Mouse (Mus musculus): ENCODE results near the gene Knop1.
A peak's percentile ranks its signal among the peaks of the same experiment; 100 is the strongest.

The Knop1 gene

DNA sequence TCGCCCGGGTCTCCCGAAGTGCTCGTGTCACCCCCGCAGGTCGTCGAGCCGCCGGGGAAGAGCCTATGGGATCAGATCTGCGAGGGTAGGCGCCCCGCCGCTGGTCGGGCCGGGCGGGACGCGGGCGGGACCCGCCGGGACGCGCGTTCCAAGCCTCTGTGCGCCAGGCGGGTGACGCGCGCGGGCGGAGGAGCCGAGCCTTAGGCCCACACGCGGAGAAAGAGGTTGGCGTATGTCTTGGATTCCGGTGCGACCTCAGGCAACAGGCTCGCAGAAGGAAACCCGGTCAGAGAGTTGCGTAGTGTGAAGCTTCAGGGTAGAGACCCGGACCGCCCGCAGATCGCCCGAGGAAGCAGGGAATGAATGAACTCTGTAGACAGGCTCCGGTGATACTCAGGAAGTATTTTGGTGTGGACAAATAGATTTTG lies at the start of gene Knop1:
TSS of gene Knop1 (minus strand) at position 378 of the 428 bp plus-strand sequence.
- no peak for DNase-seq (ENCODE audit: low read depth, low spot score)

DNA sequence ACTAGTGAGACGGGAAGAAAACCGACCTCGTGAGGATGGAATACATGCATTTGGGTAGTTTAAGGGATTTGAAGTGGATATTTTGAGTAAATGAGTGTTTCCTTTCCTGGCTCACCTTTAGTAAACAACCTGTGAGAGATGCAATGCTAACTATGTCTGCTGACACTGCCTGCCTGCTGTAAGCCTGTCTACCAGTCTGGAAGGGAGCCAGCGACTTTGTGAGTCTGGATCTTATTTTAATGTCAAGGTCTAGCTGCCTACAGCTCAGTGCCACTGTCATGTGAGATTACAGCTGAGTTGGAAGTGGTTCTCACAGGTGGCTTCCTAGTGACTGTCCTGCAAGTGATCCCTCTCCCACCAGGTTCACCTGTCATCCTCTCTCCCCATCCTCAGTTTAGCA lies 48.5 kb upstream of the Knop1 start:
- DNase-seq (ENCODE audit: low read depth, low spot score) = no peak

- DNase-seq (ENCODE audit: low read depth, low spot score) = no peak
These were observed 47.8 kb upstream of the Knop1 start for GRCm38 (mm10) chr7:118903879-118904278.

- no peak for DNase-seq (ENCODE audit: low read depth, low spot score)
These were observed 46.9 kb upstream of the Knop1 start for GRCm38 (mm10) chr7:118902944-118903343.

DNA sequence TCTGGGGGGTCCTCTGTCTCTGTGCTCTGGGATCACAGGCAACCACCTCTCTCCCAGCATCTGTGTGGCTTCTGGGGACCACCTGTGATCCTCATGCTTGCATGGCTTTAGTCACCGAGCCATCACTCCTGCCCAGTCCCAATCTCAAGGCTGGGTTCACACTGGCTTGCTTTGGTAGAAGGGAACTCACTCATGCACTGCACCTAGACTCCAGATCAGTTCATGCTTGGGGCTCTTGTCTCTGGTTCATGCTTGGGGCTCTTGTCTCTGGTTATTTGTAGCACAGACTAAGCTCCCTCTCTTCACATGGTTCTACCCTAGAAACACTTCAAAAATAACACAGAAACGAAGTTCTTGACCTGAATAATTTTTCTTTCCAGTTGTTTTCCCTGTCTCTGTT lies 44.0 kb upstream of the Knop1 start:
- no peak for DNase-seq (ENCODE audit: low read depth, low spot score)

DNA sequence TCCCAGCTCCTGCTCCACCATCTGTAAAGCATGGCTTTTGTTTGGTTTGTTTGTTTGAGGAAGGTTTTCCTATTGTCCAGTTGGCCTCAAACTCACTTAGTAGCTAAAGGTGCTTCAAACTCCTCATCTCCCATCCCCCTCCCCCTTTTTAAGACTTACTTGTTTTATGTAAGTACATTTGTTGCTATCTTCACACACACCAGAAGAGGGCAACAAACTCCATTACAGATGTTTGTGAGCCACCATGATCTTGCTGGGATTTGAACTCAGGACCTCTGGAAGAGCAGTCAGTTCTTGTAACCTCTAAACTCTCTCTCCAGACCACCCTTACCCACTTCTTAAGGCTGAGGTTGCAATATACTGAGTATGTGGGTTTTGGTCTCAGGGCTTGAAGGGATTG lies 42.0 kb upstream of the Knop1 start:
- DNase-seq (ENCODE audit: low read depth, low spot score) = peak; percentile 27

DNA sequence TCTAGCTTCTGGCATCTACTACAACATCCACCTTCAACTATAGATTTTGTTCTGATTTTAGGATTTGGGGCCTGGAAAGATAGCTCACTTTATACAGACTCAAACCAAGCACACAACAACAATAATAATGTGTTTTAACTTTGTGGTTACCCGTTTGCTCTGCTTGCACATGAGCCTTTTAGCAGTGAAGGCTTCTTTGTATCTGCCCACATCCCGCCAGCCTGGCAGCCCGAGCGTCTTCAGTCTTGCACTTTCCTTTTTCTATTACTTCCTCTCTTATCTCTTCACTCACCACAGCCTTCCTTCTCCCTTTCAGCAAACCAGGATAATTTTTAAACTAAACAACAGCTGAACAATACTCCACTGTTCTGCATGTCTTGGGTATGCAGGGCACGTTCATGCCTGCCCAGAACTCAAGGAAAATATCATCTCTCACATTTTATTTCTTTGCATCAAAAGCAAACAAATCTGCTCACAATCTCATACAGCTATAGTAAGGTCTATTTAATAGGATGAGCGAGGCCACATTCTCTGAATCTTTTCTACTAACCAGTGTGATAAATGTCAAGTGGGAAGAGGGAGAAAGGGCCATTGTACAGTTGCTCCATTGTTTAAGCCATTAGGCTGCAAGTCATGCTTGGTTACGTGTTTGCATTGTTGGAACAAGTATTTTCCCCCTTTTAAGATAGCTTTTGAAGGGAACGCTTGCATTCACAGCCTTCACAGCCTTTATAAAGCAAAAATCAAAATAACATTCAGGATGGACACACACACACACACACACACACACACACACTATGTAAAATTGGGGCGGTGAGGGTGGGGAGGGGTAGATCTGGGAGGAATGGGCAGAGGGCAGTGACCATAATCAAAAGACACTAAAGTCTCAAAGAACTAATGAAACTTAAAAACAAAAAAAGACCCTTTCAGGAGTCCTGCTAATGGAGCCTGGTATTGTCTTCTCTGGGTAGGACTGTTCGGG lies 39.7 kb upstream of the Knop1 start:
- DNase-seq (ENCODE audit: low read depth, low spot score) = no peak

DNA sequence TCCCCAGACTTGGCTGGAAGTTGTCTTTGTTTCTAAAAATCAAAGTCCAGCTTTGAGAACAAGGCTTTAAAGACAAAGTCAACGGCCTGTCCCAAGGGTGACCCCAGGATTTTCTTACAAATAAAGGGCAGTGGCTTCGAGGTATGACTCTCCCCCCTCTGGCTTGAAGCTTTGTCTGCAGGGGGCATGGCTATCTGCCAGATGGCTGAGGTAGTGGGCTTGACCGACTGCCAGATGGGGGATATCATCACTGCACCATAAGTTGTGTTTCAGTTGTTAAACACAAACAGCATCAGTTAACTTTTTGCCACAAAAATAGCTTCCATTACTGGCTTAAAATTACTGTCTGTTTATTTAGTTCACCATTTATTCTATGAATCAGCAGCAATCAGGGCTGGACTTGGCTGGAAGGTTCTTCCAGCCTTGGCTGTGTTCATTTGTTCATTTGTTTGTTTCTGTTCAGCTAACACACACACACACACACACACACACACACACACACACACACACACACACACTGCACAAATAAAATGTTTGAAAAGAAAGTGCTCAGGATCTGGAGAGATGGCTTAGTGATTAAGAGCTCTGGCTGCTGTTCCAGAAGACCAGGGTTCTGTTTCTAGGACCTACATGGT lies 33.1 kb upstream of the Knop1 start:
- no peak for DNase-seq (ENCODE audit: low read depth, low spot score)

DNA sequence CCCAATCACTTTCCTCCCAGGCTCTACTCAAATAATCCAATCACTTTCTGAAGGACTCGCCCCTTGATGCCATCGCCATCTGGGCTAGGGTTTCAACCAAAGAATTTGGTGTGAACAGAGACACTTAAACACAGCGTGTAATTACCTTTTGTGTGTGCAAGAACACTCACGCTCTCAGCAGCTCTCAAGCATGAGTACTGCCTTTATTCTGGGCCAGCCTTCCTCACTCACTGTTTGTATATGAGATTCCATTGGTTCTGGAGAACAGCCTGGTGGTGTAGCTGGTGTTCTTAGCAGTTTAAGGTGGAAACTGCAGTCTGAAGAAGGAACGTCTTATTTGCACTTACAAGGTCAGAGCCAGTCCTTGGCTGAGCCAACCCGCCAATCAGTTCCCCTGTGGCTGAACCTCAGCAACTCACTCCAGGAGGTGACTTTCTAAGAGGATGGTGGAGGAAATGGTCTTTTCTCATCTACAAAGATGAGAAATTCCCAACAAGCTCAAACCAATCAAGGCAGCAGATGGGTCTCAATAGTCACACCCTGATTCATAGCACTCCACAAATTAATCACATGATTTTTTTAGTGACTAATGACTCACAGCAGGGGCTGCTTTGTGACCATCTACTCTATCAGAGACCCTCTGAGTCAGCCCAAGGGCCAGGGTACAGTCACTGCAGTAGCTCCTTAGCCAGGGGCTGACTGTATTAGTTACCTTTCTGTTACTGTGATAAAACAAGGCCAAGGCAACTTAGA lies 31.4 kb upstream of the Knop1 start:
- no peak for DNase-seq (ENCODE audit: low read depth, low spot score)

- DNase-seq (ENCODE audit: low read depth, low spot score) = no peak
These were observed 28.9 kb upstream of the Knop1 start for GRCm38 (mm10) chr7:118884969-118885368.

GRCm38 (mm10) chr7:118883957-118884356 lies 27.9 kb upstream of the Knop1 start:
- DNase-seq (ENCODE audit: low read depth, low spot score) = no peak

DNA sequence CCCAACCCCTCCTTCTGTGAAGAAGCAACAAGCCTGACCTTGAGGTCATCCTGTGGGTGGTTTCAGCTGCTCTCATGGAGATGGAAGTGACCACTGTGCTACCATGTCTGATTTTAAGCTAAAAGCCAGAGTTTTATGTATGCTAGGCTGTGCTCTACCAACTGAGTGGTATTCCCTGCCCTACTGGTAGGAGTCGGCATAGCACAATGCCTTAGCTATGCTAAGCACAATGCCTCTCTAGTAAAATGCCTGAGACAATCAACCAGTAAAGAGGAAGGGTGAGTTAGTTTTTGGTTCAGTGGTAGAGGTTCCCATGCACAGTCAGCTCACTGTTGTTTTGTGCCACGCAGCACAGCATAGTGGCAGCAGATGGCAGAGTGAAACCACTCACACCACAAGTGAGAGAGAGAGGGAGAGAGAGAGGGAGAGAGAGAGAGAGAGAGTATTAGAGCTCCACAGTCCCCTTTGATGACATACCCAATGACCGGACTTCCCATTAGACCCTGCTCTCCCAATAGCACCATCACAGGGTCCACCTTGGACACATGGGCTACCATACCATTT lies 23.5 kb upstream of the Knop1 start:
- DNase-seq (ENCODE audit: low read depth, low spot score) = no peak

DNA sequence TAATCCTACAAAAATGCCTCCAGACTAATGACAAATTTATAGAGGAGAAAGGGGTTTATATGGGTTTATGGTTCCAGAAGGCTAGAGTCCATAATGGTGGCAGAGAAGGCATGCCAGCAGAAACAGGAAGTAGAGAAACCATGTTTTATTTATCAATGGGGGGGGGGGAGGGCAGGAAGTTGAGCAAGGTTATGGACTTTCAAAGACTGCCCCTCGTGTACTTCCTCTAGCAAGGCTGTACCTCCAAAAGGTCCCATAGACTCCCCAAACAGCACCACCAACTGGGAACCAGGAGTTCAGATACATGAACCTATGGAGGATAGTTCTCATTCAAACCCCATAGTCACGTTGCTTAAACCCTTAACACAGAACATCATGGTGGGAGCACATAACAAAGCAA lies 9.3 kb upstream of the Knop1 start:
- DNase-seq (ENCODE audit: low read depth, low spot score) = no peak

DNA sequence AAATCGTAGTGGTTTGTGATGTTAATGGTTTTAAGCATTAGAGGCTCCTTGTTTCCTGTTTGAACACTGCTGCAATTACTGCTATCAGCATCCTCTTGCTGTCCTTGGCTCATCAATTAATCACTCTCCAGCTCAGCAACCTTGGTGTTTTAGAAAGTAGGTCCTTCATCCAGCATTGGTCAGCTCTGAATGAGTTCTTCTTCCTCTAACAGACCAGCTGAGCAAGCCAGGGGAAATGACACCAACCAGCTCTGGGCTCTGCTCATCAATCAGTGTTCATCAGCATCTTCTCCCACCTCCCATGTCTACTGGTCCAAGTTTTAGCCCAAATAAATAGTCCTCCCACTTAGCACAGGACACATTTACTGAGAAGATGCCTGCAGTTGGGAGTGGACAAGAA lies 2.6 kb upstream of the Knop1 start:
- DNase-seq (ENCODE audit: low read depth, low spot score) = no peak

DNA sequence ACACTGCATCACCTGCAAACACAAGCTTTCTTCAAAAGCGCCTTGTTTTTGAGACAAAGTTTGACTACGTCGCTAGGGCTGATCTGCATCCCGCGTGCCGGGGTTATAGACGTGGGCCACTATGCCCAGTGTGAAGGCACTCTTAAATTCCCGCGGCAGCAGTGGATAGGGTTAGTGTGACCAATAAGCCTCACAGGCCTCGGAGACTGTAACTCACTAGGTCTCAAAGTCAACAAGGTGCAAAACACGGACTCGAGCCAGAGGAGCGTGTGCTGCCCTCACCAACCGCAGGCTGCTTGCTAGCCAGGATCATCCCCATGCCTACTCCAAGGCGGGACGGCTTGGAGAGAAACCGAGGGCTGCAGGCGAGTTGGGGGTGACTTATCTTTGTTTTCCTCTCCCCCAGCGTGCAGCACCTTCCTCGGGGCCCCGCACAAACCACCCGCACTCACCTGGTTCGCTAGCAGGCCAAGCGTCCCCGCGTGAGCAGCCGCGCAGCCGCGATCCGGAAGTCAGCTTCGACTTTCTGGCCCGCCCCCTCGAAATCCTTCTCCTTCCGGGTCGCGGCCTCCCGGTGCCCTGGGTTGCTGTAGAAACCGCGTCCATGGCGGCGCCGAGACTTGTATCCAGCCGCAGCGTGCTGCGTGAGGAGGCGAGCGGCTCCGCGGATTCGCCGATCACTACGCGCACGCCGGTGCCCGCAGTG lies 730 bp downstream of the Knop1 start, which contains the start of gene Iqck:
TSS of gene Iqck (plus strand) at position 582 of the 706 bp plus-strand sequence.
- DNase-seq (ENCODE audit: low read depth, low spot score) = peak; percentile 73

- DNase-seq (ENCODE audit: low read depth, low spot score) = no peak
These were observed 1.4 kb downstream of the Knop1 start for GRCm38 (mm10) chr7:118854606-118855005.

- no peak for DNase-seq (ENCODE audit: low read depth, low spot score)
These were observed 3.4 kb downstream of the Knop1 start for GRCm38 (mm10) chr7:118852611-118853010.

DNA sequence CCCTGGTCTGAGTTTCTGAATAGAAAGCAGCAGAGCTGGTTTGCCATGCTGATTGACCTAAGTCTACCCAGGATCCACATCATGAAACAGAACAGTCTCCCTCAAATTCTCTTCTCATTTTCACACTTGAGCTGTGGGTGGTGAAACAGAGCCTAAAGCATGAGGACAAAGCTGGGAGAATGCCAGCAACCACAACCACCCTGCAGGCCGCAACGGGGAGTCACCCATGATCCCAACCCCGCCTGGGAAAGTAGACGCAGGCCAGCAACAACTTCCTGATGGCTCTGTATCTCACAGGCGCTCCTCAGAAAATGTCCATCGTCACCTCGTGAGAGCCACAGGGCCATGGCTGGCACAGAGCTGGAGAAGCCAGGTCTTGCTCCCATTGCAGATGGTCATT lies 4.5 kb downstream of the Knop1 start:
- DNase-seq (ENCODE audit: low read depth, low spot score) = no peak

GRCm38 (mm10) chr7:118850676-118851290 lies 5.3 kb downstream of the Knop1 start:
- peak; percentile 45 for DNase-seq (ENCODE audit: low read depth, low spot score)

DNA sequence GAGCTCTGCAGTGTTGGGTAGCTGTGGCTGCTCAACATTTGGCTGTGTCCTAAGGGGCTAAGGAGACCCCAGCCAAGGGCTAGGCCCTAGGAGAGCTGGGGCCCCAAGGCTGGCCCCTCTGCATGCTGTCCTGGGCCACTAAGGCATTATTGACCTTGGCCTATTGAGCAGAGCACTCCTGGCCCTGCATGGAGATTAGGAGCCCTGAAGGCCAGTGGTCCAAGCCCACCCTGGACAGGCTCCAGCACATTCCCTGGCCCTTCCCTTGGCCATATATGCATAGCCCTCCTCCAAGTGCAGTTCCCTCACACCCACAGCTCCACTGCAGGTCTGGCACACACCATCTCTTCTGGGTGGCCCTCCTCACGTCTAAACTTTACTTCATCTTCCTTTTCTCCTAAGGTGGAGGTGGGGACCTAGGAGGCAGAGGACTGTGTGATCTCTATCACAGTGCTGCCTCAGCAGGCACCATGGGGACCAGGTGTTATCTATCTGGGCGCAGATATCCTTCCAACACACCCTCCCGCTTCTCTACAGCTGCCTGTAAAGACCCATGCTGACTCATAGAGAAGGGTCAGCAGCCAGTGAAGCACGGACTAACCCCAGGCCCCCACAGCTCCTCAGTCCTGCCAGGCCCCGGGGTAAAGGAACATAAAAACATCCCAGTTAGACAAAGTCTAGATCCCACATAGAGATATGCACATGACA lies 6.4 kb downstream of the Knop1 start:
- no peak for DNase-seq (ENCODE audit: low read depth, low spot score)

All from skeletal muscle tissue, adult 2 months (tissue).